Mouse (Mus musculus): ENCODE results near the gene Slc44a4. TPM values are rescaled to one million over a fixed set of nuclear protein-coding genes. Genes with fewer than 3 reads are reported as not detected.

The Slc44a4 gene
- polyA plus RNA-seq (2015; fragmentation: Nextera tagmentation; extraction: Ambion mirVana), result 56.2 and 60.4 TPM in 2 replicates

DNA sequence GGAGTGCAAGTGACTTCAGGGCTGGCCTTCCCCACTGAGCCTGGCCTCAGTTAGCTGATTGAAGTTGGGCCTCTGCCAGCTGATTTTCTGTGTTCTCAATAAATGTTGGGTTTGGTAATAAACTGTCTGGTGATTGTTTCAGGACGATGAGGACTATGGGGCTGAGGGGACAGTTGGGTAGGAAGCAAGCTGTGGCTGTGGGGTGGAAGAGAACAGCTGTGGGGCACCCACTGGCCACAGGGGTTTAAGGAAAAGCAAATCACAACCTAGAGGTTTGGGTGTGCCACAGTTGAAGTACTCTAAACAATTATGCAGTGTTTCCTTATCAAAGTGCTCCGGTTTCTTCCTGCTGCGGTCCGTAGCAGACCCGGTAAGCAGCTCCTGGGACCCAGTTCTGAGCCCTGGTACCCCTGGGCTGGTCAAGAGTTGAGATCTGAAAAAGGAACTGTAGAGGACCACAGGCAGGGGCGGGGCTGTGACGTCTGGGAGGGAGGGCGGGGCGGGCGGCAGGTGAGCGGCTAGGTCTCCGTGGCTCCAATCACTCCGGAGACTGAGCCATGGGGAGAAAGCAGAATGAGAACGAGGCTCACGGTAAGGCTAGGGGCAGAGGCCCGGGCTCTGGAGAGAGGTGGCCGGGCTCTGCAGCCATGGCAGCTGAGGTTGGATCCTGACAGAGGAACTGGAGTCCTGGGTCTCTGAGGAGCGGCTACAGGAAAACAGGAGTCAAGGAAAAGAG, at the start of gene Slc44a4:
Gene Slc44a4, plus strand, starts transcription at position 537 of the 736 bp plus-strand sequence.
- H3K36me3 ChIP-seq, result peaks cover 36% of the 10 kb centered on the region
- H3K27ac ChIP-seq, result peak within 1 kb of the TSS; percentile 77
- ATAC-seq, result peak; percentile 27
- H3K9ac ChIP-seq, result peak within 1 kb of the TSS; percentile 44
- H3K9me3 ChIP-seq, result no peaks in the 10 kb centered on the region
- H3K4me1 ChIP-seq (replicated peaks), result peaks cover 24% of the 10 kb centered on the region
- WGBS, result 22% methylated on average over 18 of the region's 18 CpGs
- no peaks in the 10 kb centered on the region for H3K27me3 ChIP-seq (replicated peaks)
- H3K4me3 ChIP-seq (replicated peaks), result peak within 1 kb of the TSS; percentile 32
- peak within 1 kb of the TSS; percentile 54 for H3K4me2 ChIP-seq (replicated peaks)

- H3K36me3 ChIP-seq, result no peaks in the 10 kb centered on the region
- H3K4me1 ChIP-seq (replicated peaks), result no peaks in the 10 kb centered on the region; the same call in 1 of the 2 replicates
- 48% methylated on average over 7 of the region's 7 CpGs for WGBS
- no peaks in the 10 kb centered on the region for H3K27me3 ChIP-seq (replicated peaks)
- no peak overlapping the region for H3K4me2 ChIP-seq (replicated peaks)
- no peak overlapping the region for H3K27ac ChIP-seq
- ATAC-seq, result no peak
- H3K9ac ChIP-seq, result no peak overlapping the region
- no peak overlapping the region for H3K4me3 ChIP-seq (replicated peaks)
- H3K9me3 ChIP-seq, result no peaks in the 10 kb centered on the region
Measured at GRCm38 (mm10) chr17:34865981-34866380, 48.3 kb upstream of the Slc44a4 start.

- no peaks in the 10 kb centered on the region for H3K4me1 ChIP-seq (replicated peaks)
- no peak overlapping the region for H3K9ac ChIP-seq
- WGBS, result 80% methylated on average over 6 of the region's 6 CpGs
- no peak overlapping the region for H3K4me3 ChIP-seq (replicated peaks)
- ATAC-seq, result no peak
- no peaks in the 10 kb centered on the region for H3K36me3 ChIP-seq
- no peak overlapping the region for H3K27ac ChIP-seq
- H3K9me3 ChIP-seq, result no peaks in the 10 kb centered on the region
- H3K4me2 ChIP-seq (replicated peaks), result no peak overlapping the region
- H3K27me3 ChIP-seq (replicated peaks), result no peaks in the 10 kb centered on the region
Measured at GRCm38 (mm10) chr17:34874321-34874720, 39.9 kb upstream of the Slc44a4 start.

- peaks cover 12% of the 10 kb centered on the region; the same call in 1 of the 2 replicates for H3K4me1 ChIP-seq (replicated peaks)
- H3K4me3 ChIP-seq (replicated peaks), result no peak within 1 kb of the TSS
- no peaks in the 10 kb centered on the region for H3K27me3 ChIP-seq (replicated peaks)
- H3K27ac ChIP-seq, result no peak within 1 kb of the TSS
- no peaks in the 10 kb centered on the region for H3K36me3 ChIP-seq
- 59% methylated on average over 11 of the region's 11 CpGs for WGBS
- H3K4me2 ChIP-seq (replicated peaks), result no peak within 1 kb of the TSS
- no peak within 1 kb of the TSS for H3K9ac ChIP-seq
- no peaks in the 10 kb centered on the region for H3K9me3 ChIP-seq
- no peak for ATAC-seq
Measured at GRCm38 (mm10) chr17:34879336-34879879, 34.9 kb upstream of the Slc44a4 start, which contains the start of gene Zbtb12. Zbtb12 (plus strand) TSS chr17:34879483.

GRCm38 (mm10) chr17:34881166-34881565, 33.1 kb upstream of the Slc44a4 start:
- Histone ChIP-seq H3K27me3 (replicated peaks) (no peaks in the 10 kb centered on the region), H3K9me3 (no peaks in the 10 kb centered on the region), H3K36me3 (no peaks in the 10 kb centered on the region), H3K27ac (peak overlapping the region; percentile 25; the same call in 1 of the 2 replicates), H3K9ac (peak overlapping the region; percentile 6; the same call in 1 of the 2 replicates), H3K4me1 (replicated peaks) (peaks cover 12% of the 10 kb centered on the region; the same call in 1 of the 2 replicates), H3K4me3 (replicated peaks) (no peak overlapping the region), H3K4me2 (replicated peaks) (peak overlapping the region; percentile 57)
- ATAC-seq, result peak; percentile 34; the same call in 1 of the 2 replicates

DNA sequence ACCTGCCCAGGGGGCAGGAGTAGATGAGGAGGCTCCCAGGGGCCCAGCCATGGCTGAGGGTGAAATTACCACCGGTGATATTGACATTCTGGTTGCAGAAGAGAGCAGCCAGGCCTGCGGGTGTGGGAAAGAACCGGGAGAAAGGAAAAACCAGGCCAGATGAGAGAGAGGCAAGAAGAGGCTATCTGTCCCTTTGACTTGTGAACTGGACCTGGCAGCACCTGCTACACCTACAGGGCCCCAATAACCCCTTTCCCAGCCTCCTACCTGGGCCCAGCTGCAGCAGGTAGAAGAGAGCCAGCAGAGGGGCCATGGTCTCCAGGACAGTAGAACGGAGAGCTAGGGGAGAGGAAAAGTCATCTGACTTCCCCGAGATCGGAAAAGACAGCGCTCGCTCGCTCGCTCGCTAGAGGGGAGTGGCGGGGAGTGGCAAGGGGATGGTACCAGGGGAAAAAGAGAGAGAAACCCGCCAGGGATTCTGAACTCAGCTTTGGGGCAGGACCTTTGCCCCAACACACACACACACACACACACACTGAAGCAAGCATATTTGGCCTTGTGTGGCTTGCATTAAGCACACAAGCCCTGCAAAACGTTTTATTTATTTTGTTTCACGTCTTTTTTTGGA, 32.5 kb upstream of the Slc44a4 start, which contains the start of gene Gm20547:
Gene Gm20547, minus strand, starts transcription at position 360 of the 628 bp plus-strand sequence.
- Histone ChIP-seq H3K36me3 (no peaks in the 10 kb centered on the region), H3K4me3 (replicated peaks) (peak within 1 kb of the TSS; percentile 19), H3K4me1 (replicated peaks) (peaks cover 12% of the 10 kb centered on the region; the same call in 1 of the 2 replicates), H3K27me3 (replicated peaks) (no peaks in the 10 kb centered on the region), H3K27ac (peak within 1 kb of the TSS; percentile 25), H3K4me2 (replicated peaks) (peak within 1 kb of the TSS; percentile 57), H3K9ac (peak within 1 kb of the TSS; percentile 6), H3K9me3 (no peaks in the 10 kb centered on the region)
- 9% methylated on average over 15 of the region's 15 CpGs for WGBS
- peak; percentile 75 for ATAC-seq

GRCm38 (mm10) chr17:34883332-34883731, 30.9 kb upstream of the Slc44a4 start:
- Histone ChIP-seq H3K4me2 (replicated peaks) (no peak overlapping the region), H3K9me3 (no peaks in the 10 kb centered on the region), H3K36me3 (no peaks in the 10 kb centered on the region), H3K27me3 (replicated peaks) (no peaks in the 10 kb centered on the region), H3K4me1 (replicated peaks) (peaks cover 12% of the 10 kb centered on the region; the same call in 1 of the 2 replicates), H3K4me3 (replicated peaks) (no peak overlapping the region), H3K9ac (no peak overlapping the region), H3K27ac (no peak overlapping the region)
- 74% methylated on average over 3 of the region's 3 CpGs for WGBS
- no peak for ATAC-seq

- Histone ChIP-seq H3K9ac (no peak overlapping the region), H3K4me1 (replicated peaks) (peaks cover 9% of the 10 kb centered on the region; the same call in 1 of the 2 replicates), H3K4me3 (replicated peaks) (no peak overlapping the region), H3K27ac (no peak overlapping the region), H3K4me2 (replicated peaks) (no peak overlapping the region), H3K27me3 (replicated peaks) (no peaks in the 10 kb centered on the region), H3K9me3 (no peaks in the 10 kb centered on the region), H3K36me3 (no peaks in the 10 kb centered on the region)
- no peak for ATAC-seq
- 84% methylated on average over 6 of the region's 6 CpGs for WGBS
Measured at GRCm38 (mm10) chr17:34884704-34885103, 29.6 kb upstream of the Slc44a4 start.

DNA sequence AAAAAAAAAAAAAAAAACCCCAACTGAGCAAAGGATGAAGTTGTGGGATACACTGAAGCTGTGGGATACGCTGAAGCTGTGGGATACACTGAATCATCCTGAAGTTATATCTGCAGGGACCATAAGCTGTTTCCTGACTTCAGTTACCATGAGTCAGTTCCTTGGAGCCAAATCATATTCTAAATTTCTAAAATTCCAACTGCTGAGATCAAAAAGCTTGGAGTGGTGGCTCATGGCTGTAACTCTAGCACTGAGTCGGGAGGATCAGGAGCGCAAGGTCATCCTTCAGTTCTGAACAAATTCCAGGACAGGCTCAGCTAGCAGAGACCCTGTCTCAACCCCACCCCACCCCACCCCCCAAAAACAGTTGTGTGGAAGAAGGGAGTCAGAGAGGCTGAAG, 28.7 kb upstream of the Slc44a4 start:
- WGBS, result 75% methylated on average over 3 of the region's 3 CpGs
- no peak for ATAC-seq
- H3K4me2 ChIP-seq (replicated peaks), result no peak overlapping the region

GRCm38 (mm10) chr17:34887942-34888341, 26.3 kb upstream of the Slc44a4 start:
- H3K27me3 ChIP-seq (replicated peaks), result no peaks in the 10 kb centered on the region
- no peaks in the 10 kb centered on the region for H3K9me3 ChIP-seq
- no peak overlapping the region for H3K9ac ChIP-seq
- 92% methylated on average over 5 of the region's 5 CpGs for WGBS
- H3K4me3 ChIP-seq (replicated peaks), result no peak overlapping the region
- no peaks in the 10 kb centered on the region for H3K36me3 ChIP-seq
- H3K4me2 ChIP-seq (replicated peaks), result no peak overlapping the region
- H3K4me1 ChIP-seq (replicated peaks), result 0 out of 2 replicates have a peak, but pooled peaks cover 2% of the 10 kb centered on the region
- ATAC-seq, result no peak
- H3K27ac ChIP-seq, result no peak overlapping the region

More for the DNA sequence above, 28.7 kb upstream of the Slc44a4 start:
- Histone ChIP-seq H3K27me3 (replicated peaks) (no peaks in the 10 kb centered on the region), H3K27ac (no peak overlapping the region), H3K4me1 (replicated peaks) (peaks cover 5% of the 10 kb centered on the region; the same call in 1 of the 2 replicates), H3K36me3 (no peaks in the 10 kb centered on the region), H3K9ac (no peak overlapping the region), H3K4me3 (replicated peaks) (no peak overlapping the region), H3K9me3 (no peaks in the 10 kb centered on the region)

DNA sequence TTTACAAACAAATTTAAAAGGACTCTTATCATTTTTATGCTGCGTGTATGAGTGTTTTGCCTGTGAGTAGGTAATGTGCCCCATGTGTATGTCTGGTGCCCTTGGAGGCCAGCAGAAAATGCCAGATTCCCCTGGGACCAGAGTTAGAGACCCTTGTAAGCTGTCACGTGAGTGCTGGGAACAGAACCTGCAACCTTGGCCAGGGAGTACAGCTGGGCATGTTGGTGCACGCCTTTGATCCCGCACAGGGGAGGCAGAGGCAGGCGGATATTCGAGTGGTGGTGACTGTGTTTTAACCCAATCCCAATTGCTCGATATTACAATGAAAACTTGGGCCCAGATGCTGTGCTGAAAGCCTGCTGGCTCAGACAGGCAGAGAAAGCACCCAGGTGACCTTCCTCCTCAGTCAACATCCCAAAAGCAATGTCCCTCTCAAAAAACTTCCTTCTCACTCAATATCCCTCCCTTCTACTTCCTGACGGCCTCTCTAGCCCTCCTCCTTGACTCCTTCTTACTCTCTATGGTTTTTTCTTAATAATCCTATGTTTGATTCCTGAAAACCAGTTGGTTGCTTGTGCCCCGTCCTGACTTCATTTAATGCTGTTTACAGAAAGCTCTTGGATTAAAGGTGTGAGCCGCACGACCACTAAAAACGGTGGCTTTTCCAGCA, 24.1 kb upstream of the Slc44a4 start:
- ATAC-seq, result no peak
- 84% methylated on average over 12 of the region's 12 CpGs for WGBS

DNA sequence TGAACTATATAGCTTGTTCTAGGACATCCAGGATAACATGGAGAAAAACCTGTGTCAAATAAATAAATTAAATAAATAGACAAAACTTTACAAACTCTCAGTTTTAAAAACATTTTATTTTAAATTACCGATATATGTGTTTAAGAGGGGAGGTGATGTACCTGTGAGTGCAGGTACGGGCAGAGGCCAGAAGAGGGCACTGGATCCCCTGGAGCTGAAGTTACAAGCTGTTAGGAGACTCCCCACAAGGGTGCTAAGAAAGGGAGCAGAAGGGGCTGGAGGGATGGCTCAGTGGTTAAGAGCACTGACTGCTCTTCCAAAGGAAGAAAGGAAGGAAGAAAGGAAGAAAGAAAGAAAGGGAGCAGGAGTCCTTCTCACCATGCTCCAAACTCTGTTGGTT, 22.9 kb upstream of the Slc44a4 start:
- peaks cover 6% of the 10 kb centered on the region for H3K36me3 ChIP-seq
- no peaks in the 10 kb centered on the region for H3K9me3 ChIP-seq
- H3K4me2 ChIP-seq (replicated peaks), result no peak overlapping the region
- ATAC-seq, result no peak
- no peaks in the 10 kb centered on the region for H3K27me3 ChIP-seq (replicated peaks)
- H3K9ac ChIP-seq, result no peak overlapping the region
- no peak overlapping the region for H3K4me3 ChIP-seq (replicated peaks)
- WGBS, result 98% methylated on average over 2 of the region's 2 CpGs
- peaks cover 19% of the 10 kb centered on the region for H3K4me1 ChIP-seq (replicated peaks)
- H3K27ac ChIP-seq, result no peak overlapping the region

More for the DNA sequence above, 24.1 kb upstream of the Slc44a4 start:
- Histone ChIP-seq H3K9me3 (no peaks in the 10 kb centered on the region), H3K27ac (no peak overlapping the region), H3K4me2 (replicated peaks) (no peak overlapping the region), H3K4me3 (replicated peaks) (no peak overlapping the region), H3K9ac (no peak overlapping the region), H3K36me3 (no peaks in the 10 kb centered on the region), H3K27me3 (replicated peaks) (no peaks in the 10 kb centered on the region), H3K4me1 (replicated peaks) (peaks cover 8% of the 10 kb centered on the region)
